Mouse (Mus musculus) forebrain, embryonic 14.5 days (tissue): ENCODE data around the gene Fam84b. TPM values are rescaled to one million over a fixed set of nuclear protein-coding genes. Genes with fewer than 3 reads are reported as not detected.
A peak's percentile ranks its signal among the peaks of the same experiment; 100 is the strongest.

Experiments used
- ATAC-seq: fragments of 200-750 bp; cut with Nextera tagmentation; 2 replicates; pipeline ENCODE4 v1.8.0; 2017; ENCODE audit warnings: mild to moderate bottlenecking, moderate library complexity
- DNase-seq: peaks from one replicate; pipeline ENCODE4 v3.0.0-alpha.2; 2015; ENCODE audit warnings: low spot score
- H3K27ac ChIP-seq: fragments of 300-500 bp; sonication (generic); 2 replicates; pipeline ENCODE4 v1.5.1; 2014; ENCODE audit warnings: low read depth, mild to moderate bottlenecking, control low read depth, low read length, moderate library complexity
- H3K27me3 ChIP-seq: fragments of 300-500 bp; sonication (generic); replicated peaks from 2 replicates; pipeline ENCODE4 v1.6.1; 2014; ENCODE audit warnings: low read length, control low read depth, mixed read lengths; ENCODE audit not compliant: control insufficient read depth, insufficient read depth
- H3K36me3 ChIP-seq: fragments of 300-500 bp; sonication (generic); 2 replicates; pipeline ENCODE4 v1.6.1; 2014; ENCODE audit warnings: low read length, control low read depth; ENCODE audit not compliant: control insufficient read depth, insufficient read depth
- H3K4me1 ChIP-seq: fragments of 300-500 bp; sonication (generic); 2 replicates; pipeline ENCODE4 v1.6.1; 2014; ENCODE audit warnings: antibody characterized with exemption, low read length, control low read depth; ENCODE audit not compliant: control insufficient read depth, insufficient read depth
- H3K4me2 ChIP-seq: fragments of 300-500 bp; sonication (generic); 2 replicates; pipeline ENCODE4 v1.6.1; 2014; ENCODE audit warnings: mild to moderate bottlenecking, control low read depth, low read length
- H3K4me3 ChIP-seq: fragments of 300-500 bp; sonication (generic); 2 replicates; pipeline ENCODE4 v1.5.1; 2014; ENCODE audit warnings: low read depth, low read length, control low read depth
- H3K9ac ChIP-seq: fragments of 300-500 bp; sonication (generic); 2 replicates; pipeline ENCODE4 v1.6.1; 2014; ENCODE audit warnings: mild to moderate bottlenecking, low read length, control low read depth, moderate library complexity
- H3K9me3 ChIP-seq: fragments of 300-500 bp; sonication (generic); replicated peaks from 2 replicates; pipeline ENCODE4 v1.6.1; 2016; ENCODE audit warnings: low read length, control low read depth, mixed read lengths; ENCODE audit not compliant: control insufficient read depth
- WGBS: fragments of 180-500 bp; shearing (Covaris S2); extraction: QIAGEN DNeasy Blood & Tissue Kit; methylation state at CpG from one replicate; pipeline ENCODE4 v1.1.7; 2014; 5-methylcytosine and 5-hydroxymethylcytosine counted together
- polyA plus RNA-seq: library from polyadenylated mRNA; unstranded; fragments of >200 nt; fragmentation: Nextera tagmentation; extraction: Ambion mirVana; gene quantifications from 2 replicates; pipeline ENCODE4 v1.2.1, GENCODE M21; 2014

Gene Fam84b
- polyA plus RNA-seq, 1 experiment from 2014 or later: 11.8 TPM

DNA sequence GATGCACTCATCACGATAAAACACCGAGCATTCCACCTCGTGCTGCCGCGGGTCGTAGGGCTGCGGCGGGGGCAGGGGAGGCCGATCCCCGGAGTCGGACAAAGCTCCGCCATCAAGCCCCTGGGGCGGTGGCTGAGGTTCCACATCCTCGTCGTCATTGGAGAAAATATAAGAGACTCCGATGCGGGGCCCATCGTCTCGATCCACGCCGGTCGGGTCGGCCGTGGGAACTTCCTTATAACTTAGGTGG is 30.0 kb downstream of the Fam84b start:
- peak overlapping the region; percentile 70 for H3K27ac ChIP-seq
- peak overlapping the region; percentile 78 for H3K9ac ChIP-seq
- DNase-seq: no peak
- peak overlapping the region; percentile 100 for H3K4me2 ChIP-seq
- no peaks in the 10 kb centered on the region for H3K36me3 ChIP-seq
- H3K4me3 ChIP-seq: peak overlapping the region; percentile 60
- WGBS: under 1% methylated on average over 24 of the region's 24 CpGs
- no peak for ATAC-seq
- no peaks in the 10 kb centered on the region for H3K9me3 ChIP-seq
- H3K4me1 ChIP-seq: peaks cover 6% of the 10 kb centered on the region
- no peaks in the 10 kb centered on the region for H3K27me3 ChIP-seq

DNA sequence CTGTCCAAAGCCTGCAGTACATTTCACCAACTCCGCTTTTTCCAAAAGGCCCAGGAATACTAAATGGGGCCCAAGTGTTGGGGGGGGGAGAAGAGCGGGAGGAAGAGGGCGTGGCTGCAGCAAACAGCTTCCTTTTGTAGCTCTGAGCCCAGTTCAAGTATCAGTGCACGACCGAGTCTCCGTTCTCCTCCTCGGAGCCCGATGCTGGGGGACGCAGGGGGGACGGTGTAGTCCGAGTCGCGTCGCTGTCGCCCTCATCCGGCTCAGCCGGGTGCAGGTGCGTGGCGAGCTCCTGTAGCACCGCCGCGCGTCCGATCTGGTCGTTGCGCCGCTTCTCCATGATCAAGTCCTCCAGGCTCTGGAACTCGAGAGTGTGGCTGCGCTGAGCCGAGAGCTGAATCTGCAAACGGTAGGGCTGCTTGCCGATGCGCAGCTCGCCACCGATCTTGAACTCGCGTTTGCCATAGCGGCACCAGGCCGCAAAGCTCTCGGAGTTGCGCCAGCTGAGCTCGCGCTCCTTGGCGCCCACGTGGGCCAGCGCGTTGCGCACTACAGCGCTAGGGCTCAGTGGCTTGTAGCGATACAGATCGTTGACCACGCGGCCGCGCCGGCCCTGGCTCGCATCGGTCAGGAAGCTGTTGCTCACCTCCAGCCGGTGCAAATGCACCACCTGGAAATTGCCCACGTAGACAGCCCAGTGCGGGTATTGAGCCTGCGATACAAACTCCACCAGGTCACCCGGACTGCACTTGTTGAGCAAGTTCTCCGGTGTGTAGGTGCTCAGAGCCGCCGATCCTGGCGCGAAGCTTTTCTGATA is 30.6 kb downstream of the Fam84b start:
- peak; percentile 73 for ATAC-seq
- Histone ChIP-seq H3K27me3 (no peaks in the 10 kb centered on the region), H3K36me3 (no peaks in the 10 kb centered on the region), H3K9me3 (no peaks in the 10 kb centered on the region), H3K4me2 (peak overlapping the region; percentile 100), H3K4me1 (peaks cover 6% of the 10 kb centered on the region), H3K27ac (peak overlapping the region; percentile 70), H3K4me3 (peak overlapping the region; percentile 60), H3K9ac (peak overlapping the region; percentile 78)
- peak; percentile 83 for DNase-seq
- under 1% methylated on average over 68 of the region's 68 CpGs for WGBS

- no peaks in the 10 kb centered on the region for H3K36me3 ChIP-seq
- peaks cover 6% of the 10 kb centered on the region for H3K4me1 ChIP-seq
- H3K4me3 ChIP-seq: peak overlapping the region; percentile 60
- no peaks in the 10 kb centered on the region for H3K27me3 ChIP-seq
- H3K9ac ChIP-seq: peak overlapping the region; percentile 78
- no peaks in the 10 kb centered on the region for H3K9me3 ChIP-seq
- peak overlapping the region; percentile 100 for H3K4me2 ChIP-seq
- peak; percentile 77 for DNase-seq
- peak overlapping the region; percentile 70; the same call in 1 of the 2 replicates for H3K27ac ChIP-seq
- ATAC-seq: peak; percentile 10; the same call in 1 of the 2 replicates
- 2% methylated on average over 10 of the region's 10 CpGs for WGBS
Observed at GRCm38 (mm10) chr15:60822101-60822802, 31.3 kb downstream of the Fam84b start.

DNA sequence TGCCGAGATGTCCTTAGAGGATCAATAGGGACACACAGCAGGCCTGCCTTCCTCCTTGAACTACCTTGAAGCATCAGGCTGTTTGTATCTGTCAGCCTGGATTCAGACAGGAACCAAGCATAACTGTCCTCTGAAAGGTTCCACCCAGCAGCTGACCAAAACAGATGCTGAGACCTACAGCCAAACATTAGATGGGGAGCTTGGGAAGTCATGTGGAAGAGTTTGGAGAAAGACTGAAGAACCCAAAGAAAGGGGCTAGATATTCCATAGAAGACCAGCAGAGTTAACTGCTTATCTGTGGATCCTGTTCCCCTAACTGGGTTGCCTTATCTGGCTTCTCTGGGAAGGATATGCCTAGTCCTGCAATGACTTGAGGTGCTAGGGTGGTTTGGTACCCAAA is 35.1 kb downstream of the Fam84b start:
- Histone ChIP-seq H3K4me3 (no peak overlapping the region), H3K27ac (no peak overlapping the region), H3K9me3 (no peaks in the 10 kb centered on the region), H3K36me3 (no peaks in the 10 kb centered on the region), H3K4me2 (no peak overlapping the region), H3K4me1 (no peaks in the 10 kb centered on the region; the same call in 1 of the 2 replicates), H3K9ac (no peak overlapping the region), H3K27me3 (no peaks in the 10 kb centered on the region)
- ATAC-seq (no peak), DNase-seq (no peak)
- 93% methylated on average over 1 of the region's 1 CpGs for WGBS

DNA sequence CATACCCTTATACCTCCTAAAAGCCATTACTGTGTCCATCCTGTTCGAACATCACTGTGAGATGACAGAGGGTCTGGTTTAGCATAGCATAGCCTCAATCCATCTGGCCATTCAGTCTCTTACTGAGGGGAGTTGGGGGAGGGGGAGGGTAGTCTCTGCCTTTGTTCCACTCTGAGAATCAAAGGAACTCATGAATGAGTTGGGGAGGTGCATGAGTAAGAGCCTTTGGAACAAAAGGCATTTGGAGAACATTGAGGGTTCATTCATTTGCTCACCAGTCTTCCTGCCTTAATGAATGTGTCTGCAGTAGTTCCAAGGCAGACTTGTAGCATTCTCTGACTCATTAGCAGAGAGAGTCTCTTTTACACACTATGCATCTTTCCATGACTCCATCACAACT is 37.1 kb downstream of the Fam84b start:
- Histone ChIP-seq H3K27me3 (no peaks in the 10 kb centered on the region), H3K36me3 (no peaks in the 10 kb centered on the region), H3K4me2 (no peak overlapping the region), H3K9ac (no peak overlapping the region), H3K27ac (no peak overlapping the region), H3K4me1 (no peaks in the 10 kb centered on the region; the same call in 1 of the 2 replicates), H3K4me3 (no peak overlapping the region), H3K9me3 (no peaks in the 10 kb centered on the region)
- 2% methylated on average over 1 of the region's 1 CpGs for WGBS
- DNase-seq: peak; percentile 14
- 0 out of 2 replicates have a peak, but pooled peaks have one; percentile 52 for ATAC-seq

DNA sequence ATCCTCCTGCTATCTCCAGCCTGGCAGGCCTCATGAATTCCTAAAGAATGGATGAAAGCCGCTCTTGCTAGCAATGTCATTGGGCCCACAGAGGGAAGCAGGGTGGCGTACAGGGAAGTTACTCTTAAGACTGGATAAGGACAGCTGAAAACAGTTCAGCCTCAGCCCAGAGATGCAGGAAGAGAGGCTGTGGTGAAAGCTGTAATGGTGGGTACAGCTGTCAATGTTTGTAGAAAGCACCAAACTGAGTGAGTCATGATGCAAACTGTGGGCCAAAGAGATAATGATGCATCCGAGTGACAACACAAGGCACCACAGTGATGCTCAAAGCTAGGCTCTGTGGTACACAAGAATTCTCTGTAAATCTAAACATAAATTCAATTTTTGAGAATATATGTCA is 39.0 kb downstream of the Fam84b start:
- ATAC-seq (no peak), DNase-seq (no peak)
- Histone ChIP-seq H3K36me3 (no peaks in the 10 kb centered on the region), H3K4me1 (no peaks in the 10 kb centered on the region), H3K27me3 (no peaks in the 10 kb centered on the region), H3K9me3 (no peaks in the 10 kb centered on the region), H3K4me3 (no peak overlapping the region), H3K9ac (no peak overlapping the region), H3K27ac (no peak overlapping the region), H3K4me2 (no peak overlapping the region)
- 90% methylated on average over 3 of the region's 3 CpGs for WGBS

GRCm38 (mm10) chr15:60793041-60793673 is 60.4 kb downstream of the Fam84b start:
- no peaks in the 10 kb centered on the region for H3K9me3 ChIP-seq
- H3K27me3 ChIP-seq: no peaks in the 10 kb centered on the region
- no peak overlapping the region for H3K27ac ChIP-seq
- ATAC-seq: no peak
- H3K4me1 ChIP-seq: no peaks in the 10 kb centered on the region
- H3K36me3 ChIP-seq: no peaks in the 10 kb centered on the region
- H3K9ac ChIP-seq: no peak overlapping the region
- H3K4me3 ChIP-seq: no peak overlapping the region
- H3K4me2 ChIP-seq: no peak overlapping the region
- DNase-seq: no peak

DNA sequence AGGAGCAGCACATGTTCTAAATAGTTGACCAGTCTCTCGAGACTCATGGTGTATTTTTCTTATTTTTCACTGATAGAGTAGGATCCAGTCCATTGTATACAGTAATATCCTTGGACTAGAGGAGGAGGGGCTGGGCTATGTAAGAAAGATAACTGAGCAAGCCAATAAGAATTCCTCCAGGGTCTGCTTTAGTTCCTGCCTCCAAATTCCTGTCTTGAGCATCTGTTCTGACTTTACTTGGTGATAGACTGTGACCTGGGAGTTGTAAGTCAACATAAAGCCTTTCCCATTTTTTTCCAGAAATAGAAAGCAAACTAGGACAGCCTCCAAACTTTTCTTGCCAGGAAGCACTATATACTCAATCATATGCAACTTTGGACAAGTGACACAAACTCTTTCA is 64.5 kb downstream of the Fam84b start:
- no peaks in the 10 kb centered on the region for H3K27me3 ChIP-seq
- H3K36me3 ChIP-seq: no peaks in the 10 kb centered on the region
- H3K27ac ChIP-seq: no peak overlapping the region
- no peaks in the 10 kb centered on the region for H3K9me3 ChIP-seq
- no peak overlapping the region for H3K4me3 ChIP-seq
- H3K4me2 ChIP-seq: no peak overlapping the region
- 67% methylated on average over 1 of the region's 1 CpGs for whole genome bisulfite sequencing
- no peaks in the 10 kb centered on the region for H3K4me1 ChIP-seq
- DNase-seq: no peak
- H3K9ac ChIP-seq: no peak overlapping the region
- ATAC-seq: no peak

DNA sequence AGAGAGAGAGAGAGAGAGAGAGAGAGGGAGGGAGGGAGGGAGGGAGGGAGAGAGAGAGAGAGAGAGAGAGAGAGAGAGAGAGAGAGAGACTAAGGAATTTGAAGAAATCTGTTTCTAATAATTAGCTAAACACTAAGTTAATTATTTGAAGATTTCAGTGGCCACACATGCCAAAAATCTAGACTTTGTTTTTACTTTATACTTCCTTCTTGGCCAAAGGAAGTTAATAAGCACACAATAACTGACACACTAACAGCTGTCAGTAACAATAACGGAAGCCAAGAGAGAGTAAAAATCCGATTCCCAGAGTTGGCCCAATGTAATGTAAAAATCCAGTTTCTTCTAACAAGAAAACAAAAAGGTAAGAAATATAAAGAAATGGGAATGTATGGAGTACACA is 69.8 kb downstream of the Fam84b start:
- Histone ChIP-seq H3K36me3 (no peaks in the 10 kb centered on the region), H3K9me3 (no peaks in the 10 kb centered on the region), H3K4me3 (no peak overlapping the region), H3K27me3 (no peaks in the 10 kb centered on the region), H3K4me1 (no peaks in the 10 kb centered on the region), H3K9ac (no peak overlapping the region), H3K27ac (no peak overlapping the region), H3K4me2 (no peak overlapping the region)
- WGBS: 78% methylated on average over 2 of the region's 2 CpGs
- ATAC-seq (no peak), DNase-seq (no peak)
